Mouse (Mus musculus): Measurements from ENCODE around the gene Pdha2.

Gene Pdha2

GRCm38 (mm10) chr3:141212255-141212654 lies at the start of gene Pdha2:
Gene Pdha2, minus strand, starts transcription at chr3:141212355.
- no peak for DNase-seq (ENCODE audit: low read depth, low spot score)

GRCm38 (mm10) chr3:141260518-141260917 lies 48.4 kb upstream of the Pdha2 start:
- DNase-seq (ENCODE audit: low read depth, low spot score): no peak

GRCm38 (mm10) chr3:141251440-141251839 lies 39.3 kb upstream of the Pdha2 start:
- peak; percentile 84 for DNase-seq (ENCODE audit: low read depth, low spot score)

GRCm38 (mm10) chr3:141244725-141245298 lies 32.7 kb upstream of the Pdha2 start:
- DNase-seq (ENCODE audit: low read depth, low spot score): no peak

- no peak for DNase-seq (ENCODE audit: low read depth, low spot score)
These were observed 25.9 kb upstream of the Pdha2 start for GRCm38 (mm10) chr3:141238071-141238470.

- no peak for DNase-seq (ENCODE audit: low read depth, low spot score)
These were observed 17.0 kb upstream of the Pdha2 start for GRCm38 (mm10) chr3:141229148-141229547.

- DNase-seq (ENCODE audit: low read depth, low spot score): no peak
These were observed 10.2 kb upstream of the Pdha2 start for GRCm38 (mm10) chr3:141222339-141222738.

GRCm38 (mm10) chr3:141218561-141218960 lies 6.4 kb upstream of the Pdha2 start:
- DNase-seq (ENCODE audit: low read depth, low spot score): no peak

GRCm38 (mm10) chr3:141216999-141217398 lies 4.8 kb upstream of the Pdha2 start:
- DNase-seq (ENCODE audit: low read depth, low spot score): no peak

GRCm38 (mm10) chr3:141216237-141216636 lies 4.1 kb upstream of the Pdha2 start:
- no peak for DNase-seq (ENCODE audit: low read depth, low spot score)

- no peak for DNase-seq (ENCODE audit: low read depth, low spot score)
These were observed 2.6 kb upstream of the Pdha2 start for GRCm38 (mm10) chr3:141214789-141215188.

- DNase-seq (ENCODE audit: low read depth, low spot score): no peak
These were observed 2.0 kb upstream of the Pdha2 start for GRCm38 (mm10) chr3:141214197-141214596.

GRCm38 (mm10) chr3:141211644-141212043 lies 511 bp downstream of the Pdha2 start:
- DNase-seq (ENCODE audit: low read depth, low spot score): no peak

- no peak for DNase-seq (ENCODE audit: low read depth, low spot score)
These were observed 10.4 kb downstream of the Pdha2 start for GRCm38 (mm10) chr3:141201766-141202165.

- DNase-seq (ENCODE audit: low read depth, low spot score): no peak
These were observed 14.8 kb downstream of the Pdha2 start for GRCm38 (mm10) chr3:141197308-141197861.

- DNase-seq (ENCODE audit: low read depth, low spot score): no peak
These were observed 20.5 kb downstream of the Pdha2 start for GRCm38 (mm10) chr3:141191653-141192052.

- no peak for DNase-seq (ENCODE audit: low read depth, low spot score)
These were observed 21.7 kb downstream of the Pdha2 start for GRCm38 (mm10) chr3:141190429-141190828.

GRCm38 (mm10) chr3:141160986-141161385 lies 51.2 kb downstream of the Pdha2 start:
- no peak for DNase-seq (ENCODE audit: low read depth, low spot score)

Data from telencephalon, adult 2 months (tissue).